Mouse (Mus musculus) testis, adult 2 months (tissue): Measurements from ENCODE around the gene Htra3.

Experiments used
- CTCF ChIP-seq: fragments of 200-500 bp; IDR thresholded peaks from 2 replicates; pipeline ENCODE4 v1.5.1; 2012; ENCODE audit warnings: low read depth, mild to moderate bottlenecking, inconsistent platforms, low read length, moderate library complexity; ENCODE audit not compliant: control insufficient read depth, insufficient read depth, insufficient replicate concordance
- POLR2A ChIP-seq: fragments of 200-500 bp; IDR thresholded peaks from 2 replicates; pipeline ENCODE4 v1.6.1; 2012; ENCODE audit warnings: low read depth, mild to moderate bottlenecking, inconsistent platforms, low read length, moderate library complexity; ENCODE audit not compliant: control insufficient read depth

DNA sequence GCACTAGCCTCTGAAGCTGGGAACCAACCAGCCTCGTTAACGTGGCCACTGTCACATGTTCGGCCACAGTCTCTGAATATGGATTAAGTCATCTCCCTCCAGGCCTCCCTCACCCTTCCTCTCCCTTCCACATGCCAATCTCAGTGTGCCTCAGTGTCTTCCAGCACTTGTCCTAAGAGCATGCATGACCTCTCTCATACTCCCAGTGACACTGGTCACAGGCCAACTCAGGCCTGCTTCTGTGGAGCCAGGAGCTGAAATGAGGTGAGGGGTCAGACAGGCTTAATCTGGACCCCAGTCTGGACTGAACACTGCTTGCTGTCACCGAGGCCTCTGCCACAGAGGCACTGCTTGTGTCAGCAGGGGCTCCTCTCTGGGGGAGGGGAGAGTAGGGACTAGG, 6.8 kb upstream of the Htra3 start:
- TF ChIP-seq POLR2A = no peak
- no peak for TF ChIP-seq CTCF
